Mouse (Mus musculus) forebrain, embryonic 16.5 days (tissue): Measurements from ENCODE around the gene Lzts3. TPM values are rescaled to one million over a fixed set of nuclear protein-coding genes. Genes with fewer than 3 reads are reported as not detected.
"Not testable (repeated sequence)": the region's sequence is repeated elsewhere in the genome, so short reads cannot be mapped to it uniquely, and the experiment has no call there.

Source experiments
- ATAC-seq: fragments of 200-750 bp; cut with Nextera tagmentation; 2 replicates; pipeline ENCODE4 v1.8.0; 2017; ENCODE audit warnings: mild to moderate bottlenecking, moderate library complexity
- H3K27ac ChIP-seq: fragments of 300-500 bp; sonication (generic); 2 replicates; pipeline ENCODE4 v1.5.1; 2014; ENCODE audit warnings: low read length, control low read depth
- H3K27me3 ChIP-seq: fragments of 300-500 bp; sonication (generic); replicated peaks from 2 replicates; pipeline ENCODE4 v1.6.1; 2014; ENCODE audit warnings: low read length; ENCODE audit not compliant: control insufficient read depth, insufficient read depth
- H3K36me3 ChIP-seq: fragments of 300-500 bp; sonication (generic); 2 replicates; pipeline ENCODE4 v1.6.1; 2014; ENCODE audit not compliant: control insufficient read depth, insufficient read depth
- H3K4me1 ChIP-seq: fragments of 300-500 bp; sonication (generic); replicated peaks from 2 replicates; pipeline ENCODE4 v1.6.1; 2014; ENCODE audit warnings: low read length; ENCODE audit not compliant: control insufficient read depth, insufficient read depth
- H3K4me2 ChIP-seq: fragments of 300-500 bp; sonication (generic); 2 replicates; pipeline ENCODE4 v1.6.1; 2014; ENCODE audit warnings: mild to moderate bottlenecking, low read length, control low read depth
- H3K4me3 ChIP-seq: fragments of 300-500 bp; sonication (generic); replicated peaks from 2 replicates; pipeline ENCODE4 v1.5.1; 2014; ENCODE audit warnings: mild to moderate bottlenecking, low read length, control low read depth
- H3K9ac ChIP-seq: fragments of 300-500 bp; sonication (generic); replicated peaks from 2 replicates; pipeline ENCODE4 v1.6.1; 2014; ENCODE audit warnings: low read depth, low read length, control low read depth
- H3K9me3 ChIP-seq: fragments of 300-500 bp; sonication (generic); 2 replicates; pipeline ENCODE4 v1.6.1; 2016; ENCODE audit warnings: low read length; ENCODE audit not compliant: control insufficient read depth
- WGBS: fragments of 180-500 bp; shearing (Covaris S2); extraction: QIAGEN DNeasy Blood & Tissue Kit; methylation state at CpG from one replicate; pipeline ENCODE4 v1.1.7; 2014; 5-methylcytosine and 5-hydroxymethylcytosine counted together
- polyA plus RNA-seq: library from polyadenylated mRNA; unstranded; fragments of >200 nt; fragmentation: Nextera tagmentation; extraction: Ambion mirVana; gene quantifications from 2 replicates; pipeline ENCODE4 v1.2.1, GENCODE M21; 2015

Lzts3 gene
- polyA plus RNA-seq, 1 experiment from 2014 or later = 11.3 TPM

GRCm38 (mm10) chr2:130663342-130663741 is 20.7 kb upstream of the Lzts3 start:
- peak overlapping the region; percentile 86 for H3K9ac ChIP-seq
- H3K4me2 ChIP-seq = peak overlapping the region; percentile 87
- H3K4me1 ChIP-seq = peaks cover 25% of the 10 kb centered on the region
- no peak for ATAC-seq
- WGBS = 86% methylated on average over 11 of the region's 11 CpGs
- H3K9me3 ChIP-seq = no peaks in the 10 kb centered on the region
- peak overlapping the region; percentile 75 for H3K4me3 ChIP-seq
- H3K36me3 ChIP-seq = peaks cover 6% of the 10 kb centered on the region; the same call in 1 of the 2 replicates
- H3K27me3 ChIP-seq = no peaks in the 10 kb centered on the region
- no peak overlapping the region for H3K27ac ChIP-seq

GRCm38 (mm10) chr2:130658530-130658929 is 15.9 kb upstream of the Lzts3 start:
- H3K4me3 ChIP-seq = no peak overlapping the region
- no peak for ATAC-seq
- no peaks in the 10 kb centered on the region for H3K27me3 ChIP-seq
- no peak overlapping the region for H3K4me2 ChIP-seq
- H3K4me1 ChIP-seq = peaks cover 12% of the 10 kb centered on the region
- peaks cover 23% of the 10 kb centered on the region for H3K36me3 ChIP-seq
- no peak overlapping the region for H3K9ac ChIP-seq
- WGBS = 95% methylated on average over 10 of the region's 10 CpGs
- H3K9me3 ChIP-seq = no peaks in the 10 kb centered on the region
- H3K27ac ChIP-seq = no peak overlapping the region

GRCm38 (mm10) chr2:130657541-130657940 is 14.9 kb upstream of the Lzts3 start:
- no peaks in the 10 kb centered on the region for H3K27me3 ChIP-seq
- whole genome bisulfite sequencing = 91% methylated on average over 6 of the region's 6 CpGs
- no peak for ATAC-seq
- H3K27ac ChIP-seq = no peak overlapping the region
- peaks cover 2% of the 10 kb centered on the region for H3K4me1 ChIP-seq
- no peak overlapping the region for H3K4me2 ChIP-seq
- H3K9ac ChIP-seq = no peak overlapping the region
- H3K36me3 ChIP-seq = peaks cover 26% of the 10 kb centered on the region
- no peaks in the 10 kb centered on the region for H3K9me3 ChIP-seq
- no peak overlapping the region for H3K4me3 ChIP-seq

- no peak overlapping the region for H3K27ac ChIP-seq
- peaks cover 28% of the 10 kb centered on the region for H3K36me3 ChIP-seq
Measured at GRCm38 (mm10) chr2:130656536-130656935, 13.9 kb upstream of the Lzts3 start.

GRCm38 (mm10) chr2:130655660-130656339 is 13.2 kb upstream of the Lzts3 start:
- no peak overlapping the region for H3K27ac ChIP-seq
- H3K4me2 ChIP-seq = no peak overlapping the region
- H3K4me1 ChIP-seq = no peaks in the 10 kb centered on the region
- 92% methylated on average over 6 of the region's 6 CpGs for WGBS
- H3K9me3 ChIP-seq = no peaks in the 10 kb centered on the region
- no peak overlapping the region for H3K4me3 ChIP-seq
- H3K36me3 ChIP-seq = peaks cover 28% of the 10 kb centered on the region
- ATAC-seq = no peak
- H3K27me3 ChIP-seq = no peaks in the 10 kb centered on the region
- H3K9ac ChIP-seq = no peak overlapping the region

More at GRCm38 (mm10) chr2:130656536-130656935, 13.9 kb upstream of the Lzts3 start:
- Histone ChIP-seq H3K4me2 (no peak overlapping the region), H3K27me3 (no peaks in the 10 kb centered on the region), H3K4me1 (no peaks in the 10 kb centered on the region), H3K9ac (no peak overlapping the region), H3K4me3 (no peak overlapping the region), H3K9me3 (no peaks in the 10 kb centered on the region)
- ATAC-seq = no peak
- 93% methylated on average over 9 of the region's 9 CpGs for WGBS

- Histone ChIP-seq H3K9me3 (no peaks in the 10 kb centered on the region), H3K4me2 (no peak overlapping the region), H3K27ac (no peak overlapping the region), H3K36me3 (peaks cover 25% of the 10 kb centered on the region), H3K4me3 (no peak overlapping the region), H3K27me3 (no peaks in the 10 kb centered on the region), H3K4me1 (no peaks in the 10 kb centered on the region), H3K9ac (no peak overlapping the region)
- 100% methylated on average over 1 of the region's 1 CpGs for WGBS
- ATAC-seq = no peak
Measured at GRCm38 (mm10) chr2:130653760-130654159, 11.2 kb upstream of the Lzts3 start.

GRCm38 (mm10) chr2:130653303-130653702 is 10.7 kb upstream of the Lzts3 start:
- Histone ChIP-seq H3K4me2 (no peak overlapping the region), H3K9me3 (no peaks in the 10 kb centered on the region), H3K4me3 (no peak overlapping the region), H3K9ac (no peak overlapping the region), H3K27me3 (no peaks in the 10 kb centered on the region), H3K36me3 (peaks cover 22% of the 10 kb centered on the region), H3K27ac (no peak overlapping the region), H3K4me1 (no peaks in the 10 kb centered on the region)
- WGBS = 98% methylated on average over 2 of the region's 2 CpGs
- no peak for ATAC-seq

- not testable (repeated sequence) for H3K4me2 ChIP-seq, H3K9ac ChIP-seq, H3K27ac ChIP-seq, ATAC-seq, H3K4me3 ChIP-seq, H3K27me3 ChIP-seq, H3K36me3 ChIP-seq, H3K9me3 ChIP-seq, H3K4me1 ChIP-seq
- WGBS = 82% methylated on average over 6 of the region's 6 CpGs
Measured at GRCm38 (mm10) chr2:130649028-130649427, 6.4 kb upstream of the Lzts3 start.

GRCm38 (mm10) chr2:130645198-130645597 is 2.6 kb upstream of the Lzts3 start:
- H3K36me3 ChIP-seq = no peaks in the 10 kb centered on the region
- H3K27me3 ChIP-seq = no peaks in the 10 kb centered on the region
- H3K9me3 ChIP-seq = no peaks in the 10 kb centered on the region
- H3K27ac ChIP-seq = no peak overlapping the region
- WGBS = 85% methylated on average over 4 of the region's 4 CpGs
- no peak overlapping the region for H3K4me2 ChIP-seq
- ATAC-seq = no peak
- no peak overlapping the region for H3K4me3 ChIP-seq
- H3K9ac ChIP-seq = no peak overlapping the region
- H3K4me1 ChIP-seq = peaks cover 14% of the 10 kb centered on the region
